Mouse (Mus musculus): ENCODE measurements around the gene Pald1.

DNA sequence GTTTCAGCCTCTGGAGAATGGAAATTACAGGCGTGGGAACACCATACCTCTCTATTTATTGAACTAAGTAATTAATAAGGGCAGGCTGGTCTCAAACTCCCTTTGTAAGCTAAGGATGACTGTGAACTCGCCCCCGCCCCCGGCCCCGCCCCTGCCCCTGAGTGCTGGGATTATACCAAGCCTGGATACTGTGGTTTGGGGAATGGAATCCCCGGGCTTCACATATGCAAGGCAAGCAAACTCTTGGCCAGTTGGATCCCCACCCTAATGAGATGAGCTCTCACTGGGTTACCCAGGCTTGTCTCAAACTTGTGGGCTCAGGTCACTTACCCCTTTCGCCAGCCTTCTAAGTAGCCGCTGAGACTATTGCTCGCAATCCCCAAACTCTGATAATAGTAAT lies 26.9 kb upstream of the Pald1 start:
- TF ChIP-seq CTCF (IDR thresholded peaks at IDR 0.05; ENCODE audit: control insufficient read depth, insufficient read depth, insufficient read length) = no peak
- TF ChIP-seq USF1 (IDR thresholded peaks at IDR 0.05; ENCODE audit: low read depth) = no peak
- no peak for TF ChIP-seq MYOD1 (IDR thresholded peaks at IDR 0.05; ENCODE audit: control insufficient read depth, insufficient read length, low read depth)
- TF ChIP-seq MAX (IDR thresholded peaks at IDR 0.05) = no peak
- TF ChIP-seq FOSL1 (IDR thresholded peaks at IDR 0.05; ENCODE audit: insufficient read depth, low read length, poor library complexity, severe bottlenecking) = no peak
